Mouse (Mus musculus): ENCODE results near the gene Wdr59. TPM values are rescaled to one million over a fixed set of nuclear protein-coding genes. Genes with fewer than 3 reads are reported as not detected.

Gene Wdr59
- polyA plus RNA-seq (2012; rRNA removed) = 11.5 and 13.3 TPM in 2 replicates
- 6.0 and 6.1 TPM in 2 replicates for polyA plus RNA-seq (2014; fragmentation: Nextera tagmentation; extraction: Ambion mirVana)

DNA sequence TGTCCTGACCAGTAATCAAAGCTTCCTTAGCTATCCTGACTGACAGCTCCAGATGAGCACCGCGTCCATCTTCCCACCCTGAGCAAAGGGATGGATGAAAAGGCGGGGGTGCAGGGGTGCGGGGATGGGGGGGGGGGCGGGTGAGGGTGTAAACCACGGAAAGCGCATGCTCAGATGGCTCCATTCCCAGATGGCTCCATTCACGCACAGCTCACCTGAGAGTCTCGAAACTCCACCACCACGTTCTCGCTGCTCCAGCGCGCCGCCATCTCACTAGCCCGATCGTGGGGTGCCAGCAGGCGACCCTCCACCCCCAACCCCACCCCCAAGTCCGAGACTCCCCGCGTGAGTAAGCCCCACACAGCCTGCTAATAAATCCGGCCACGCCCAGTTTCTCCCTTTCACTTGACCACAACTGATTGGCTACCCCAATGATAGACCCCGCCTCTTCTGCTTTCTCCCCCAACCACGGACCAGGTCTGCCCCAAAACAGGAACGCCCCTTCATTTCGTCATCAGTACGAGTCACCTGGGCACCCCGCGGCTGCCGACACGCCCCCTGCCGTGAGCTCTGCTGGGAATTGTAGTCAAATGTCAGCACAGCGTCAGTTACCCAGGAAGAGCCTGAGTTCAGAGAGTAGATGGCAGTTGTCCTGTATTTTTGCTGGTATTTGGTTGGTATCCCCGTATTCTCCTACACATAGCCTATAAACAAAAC, at the start of gene Wdr59:
TSS of gene Wdr59 (minus strand) at position 380 of the 717 bp plus-strand sequence.
- ATAC-seq (ENCODE audit: low FRiP score, low read depth) (peak; percentile 100), DNase-seq (ENCODE audit: low spot score) (peak; percentile 99)
- Histone ChIP-seq H3K4me2 (replicated peaks; ENCODE audit: low read depth, low read length, severe bottlenecking) (peak within 1 kb of the TSS; percentile 75), H3K27ac (replicated peaks; ENCODE audit: low read depth, low read length) (no peak within 1 kb of the TSS), H3K36me3 (ENCODE audit: control insufficient read depth, insufficient read depth, low read length) (no peaks in the 10 kb centered on the region), H3K9me3 (ENCODE audit: control insufficient read depth, low read length) (no peaks in the 10 kb centered on the region), H3K4me1 (ENCODE audit: control insufficient read depth, insufficient read depth, low read length) (no peaks in the 10 kb centered on the region), H3K27me3 (ENCODE audit: control insufficient read depth, insufficient read depth, low read length) (no peaks in the 10 kb centered on the region), H3K9ac (ENCODE audit: low read depth, low read length, severe bottlenecking) (peak within 1 kb of the TSS; percentile 64), H3K4me3 (replicated peaks; ENCODE audit: low read length) (peak within 1 kb of the TSS; percentile 63)
- TF ChIP-seq POLR2A (IDR thresholded peaks at IDR 0.05; ENCODE audit: borderline replicate concordance, extremely low read depth, insufficient read depth, insufficient read length) = no peak
- WGBS = under 1% methylated on average over 33 of the region's 34 CpGs

DNA sequence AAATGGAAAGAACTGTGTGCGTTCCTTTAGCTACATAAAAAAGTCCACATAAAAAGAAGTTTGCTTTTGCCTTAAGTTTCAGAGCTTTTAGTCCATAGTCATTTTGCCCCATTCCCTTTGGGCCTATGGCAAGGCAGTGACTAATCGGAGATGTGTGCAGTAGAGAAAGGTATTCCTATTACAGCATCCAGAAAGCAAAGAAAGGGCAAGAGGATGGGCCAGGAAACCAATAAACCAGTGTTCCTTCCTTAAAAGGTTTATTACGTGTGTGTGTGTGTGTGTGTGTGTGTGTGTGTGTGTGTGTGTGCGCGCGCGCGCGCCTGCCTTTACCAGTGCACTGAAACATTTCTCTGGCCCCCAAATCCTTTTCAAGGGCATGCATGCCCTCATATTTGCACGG, 49.8 kb upstream of the Wdr59 start:
- no peaks in the 10 kb centered on the region for H3K9me3 ChIP-seq (ENCODE audit: control insufficient read depth, low read length)
- H3K4me3 ChIP-seq (replicated peaks; ENCODE audit: low read length) = no peak overlapping the region
- H3K36me3 ChIP-seq (ENCODE audit: control insufficient read depth, insufficient read depth, low read length) = peaks cover 3% of the 10 kb centered on the region; the same call in 1 of the 2 replicates
- H3K9ac ChIP-seq (ENCODE audit: low read depth, low read length, severe bottlenecking) = no peak overlapping the region
- H3K4me2 ChIP-seq (replicated peaks; ENCODE audit: low read depth, low read length, severe bottlenecking) = no peak overlapping the region
- no peaks in the 10 kb centered on the region for H3K27me3 ChIP-seq (ENCODE audit: control insufficient read depth, insufficient read depth, low read length)
- TF ChIP-seq POLR2A (IDR thresholded peaks at IDR 0.05; ENCODE audit: borderline replicate concordance, extremely low read depth, insufficient read depth, insufficient read length) = no peak
- WGBS = 54% methylated on average over 10 of the region's 10 CpGs
- peaks cover 12% of the 10 kb centered on the region; the same call in 1 of the 2 replicates for H3K4me1 ChIP-seq (ENCODE audit: control insufficient read depth, insufficient read depth, low read length)
- DNase-seq (ENCODE audit: low spot score) = no peak
- H3K27ac ChIP-seq (replicated peaks; ENCODE audit: low read depth, low read length) = 0 out of 2 replicates have a peak overlapping the region, but pooled peaks have one; percentile 33
- no peak for ATAC-seq (ENCODE audit: low FRiP score, low read depth)

DNA sequence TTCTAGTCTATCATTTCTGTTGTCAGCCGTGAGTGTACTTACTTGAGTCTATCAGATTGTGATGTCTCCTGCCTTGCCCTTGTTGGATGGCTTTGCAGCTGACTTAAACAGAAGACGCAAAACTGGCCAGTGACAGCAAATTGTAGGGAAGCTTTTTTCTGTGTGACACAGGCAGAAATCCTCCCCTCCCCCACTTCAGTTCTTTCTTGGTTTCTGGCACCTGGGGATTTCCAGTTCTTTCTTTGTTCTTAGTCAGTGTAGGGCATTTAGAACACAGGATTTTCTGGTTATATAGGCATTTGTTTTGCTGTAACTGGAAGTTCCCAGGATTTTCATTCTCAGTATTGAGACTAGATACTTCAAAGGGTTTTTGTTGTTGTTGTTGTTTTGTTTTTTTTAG, 48.5 kb upstream of the Wdr59 start:
- no peak for ATAC-seq (ENCODE audit: low FRiP score, low read depth)
- WGBS = 86% methylated on average over 2 of the region's 2 CpGs

DNA sequence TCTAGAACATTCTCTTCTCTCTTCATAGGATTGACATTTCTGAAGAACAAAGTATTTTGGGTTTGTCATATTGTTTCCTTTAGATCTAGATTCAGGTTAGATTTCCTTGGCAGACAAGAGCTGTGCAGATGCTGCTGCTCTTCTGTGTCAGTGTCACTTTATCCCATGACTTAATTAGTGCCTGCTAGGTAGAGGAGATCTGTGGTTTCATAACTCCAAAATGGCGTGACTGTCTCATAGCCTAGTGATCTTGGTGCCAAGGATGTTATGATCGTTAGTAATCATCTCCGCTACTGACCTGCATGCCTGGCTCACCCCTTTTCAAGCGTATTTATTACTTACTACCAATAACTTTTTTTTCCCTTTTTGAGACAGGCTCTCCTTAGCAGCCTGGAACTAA, 48.0 kb upstream of the Wdr59 start:
- no peak overlapping the region for H3K4me2 ChIP-seq (replicated peaks; ENCODE audit: low read depth, low read length, severe bottlenecking)
- 78% methylated on average over 4 of the region's 4 CpGs for WGBS
- no peak overlapping the region for H3K9ac ChIP-seq (ENCODE audit: low read depth, low read length, severe bottlenecking)
- H3K9me3 ChIP-seq (ENCODE audit: control insufficient read depth, low read length) = no peaks in the 10 kb centered on the region
- no peaks in the 10 kb centered on the region for H3K36me3 ChIP-seq (ENCODE audit: control insufficient read depth, insufficient read depth, low read length)
- no peak for ATAC-seq (ENCODE audit: low FRiP score, low read depth)
- H3K27ac ChIP-seq (replicated peaks; ENCODE audit: low read depth, low read length) = no peak overlapping the region
- DNase-seq (ENCODE audit: low spot score) = no peak
- H3K4me3 ChIP-seq (replicated peaks; ENCODE audit: low read length) = no peak overlapping the region
- no peaks in the 10 kb centered on the region for H3K27me3 ChIP-seq (ENCODE audit: control insufficient read depth, insufficient read depth, low read length)
- no peak for TF ChIP-seq POLR2A (IDR thresholded peaks at IDR 0.05; ENCODE audit: borderline replicate concordance, extremely low read depth, insufficient read depth, insufficient read length)
- peaks cover 20% of the 10 kb centered on the region; the same call in 1 of the 2 replicates for H3K4me1 ChIP-seq (ENCODE audit: control insufficient read depth, insufficient read depth, low read length)

More for the DNA sequence above, 48.5 kb upstream of the Wdr59 start:
- no peak overlapping the region for H3K9ac ChIP-seq (ENCODE audit: low read depth, low read length, severe bottlenecking)
- H3K27ac ChIP-seq (replicated peaks; ENCODE audit: low read depth, low read length) = no peak overlapping the region
- H3K4me2 ChIP-seq (replicated peaks; ENCODE audit: low read depth, low read length, severe bottlenecking) = no peak overlapping the region
- no peak for DNase-seq (ENCODE audit: low spot score)
- no peak overlapping the region for H3K4me3 ChIP-seq (replicated peaks; ENCODE audit: low read length)
- H3K36me3 ChIP-seq (ENCODE audit: control insufficient read depth, insufficient read depth, low read length) = peaks cover 2% of the 10 kb centered on the region; the same call in 1 of the 2 replicates
- no peaks in the 10 kb centered on the region for H3K9me3 ChIP-seq (ENCODE audit: control insufficient read depth, low read length)
- TF ChIP-seq POLR2A (IDR thresholded peaks at IDR 0.05; ENCODE audit: borderline replicate concordance, extremely low read depth, insufficient read depth, insufficient read length) = no peak
- H3K27me3 ChIP-seq (ENCODE audit: control insufficient read depth, insufficient read depth, low read length) = no peaks in the 10 kb centered on the region
- peaks cover 20% of the 10 kb centered on the region; the same call in 1 of the 2 replicates for H3K4me1 ChIP-seq (ENCODE audit: control insufficient read depth, insufficient read depth, low read length)

DNA sequence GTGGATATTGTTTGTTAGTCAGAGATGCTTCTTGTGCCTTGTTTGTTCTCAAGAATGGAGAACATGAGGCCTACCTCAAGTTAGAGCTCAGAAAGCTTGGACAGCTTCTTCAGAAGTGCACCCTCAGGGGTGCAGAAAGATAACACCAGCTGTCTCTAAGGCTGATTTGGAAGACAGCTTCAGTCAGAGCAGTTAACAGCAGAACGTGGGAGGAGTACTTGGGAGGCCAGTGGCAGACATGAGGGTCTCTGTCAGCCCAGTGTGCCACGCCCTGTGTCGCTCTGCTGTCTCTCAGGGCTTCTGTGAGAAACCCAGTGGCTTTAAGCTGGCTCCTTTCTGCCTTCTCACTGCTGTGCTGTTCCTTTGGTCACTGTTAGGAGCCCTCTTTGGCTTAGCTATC, 46.1 kb upstream of the Wdr59 start:
- no peak for TF ChIP-seq POLR2A (IDR thresholded peaks at IDR 0.05; ENCODE audit: borderline replicate concordance, extremely low read depth, insufficient read depth, insufficient read length)
- no peak for ATAC-seq (ENCODE audit: low FRiP score, low read depth)
- no peaks in the 10 kb centered on the region for H3K36me3 ChIP-seq (ENCODE audit: control insufficient read depth, insufficient read depth, low read length)
- no peaks in the 10 kb centered on the region for H3K27me3 ChIP-seq (ENCODE audit: control insufficient read depth, insufficient read depth, low read length)
- peaks cover 20% of the 10 kb centered on the region; the same call in 1 of the 2 replicates for H3K4me1 ChIP-seq (ENCODE audit: control insufficient read depth, insufficient read depth, low read length)
- H3K4me3 ChIP-seq (replicated peaks; ENCODE audit: low read length) = no peak overlapping the region
- H3K4me2 ChIP-seq (replicated peaks; ENCODE audit: low read depth, low read length, severe bottlenecking) = no peak overlapping the region
- no peak overlapping the region for H3K27ac ChIP-seq (replicated peaks; ENCODE audit: low read depth, low read length)
- 0 out of 2 replicates have a peak overlapping the region, but pooled peaks have one; percentile 16 for H3K9ac ChIP-seq (ENCODE audit: low read depth, low read length, severe bottlenecking)
- DNase-seq (ENCODE audit: low spot score) = no peak
- WGBS = 41% methylated on average over 3 of the region's 3 CpGs
- H3K9me3 ChIP-seq (ENCODE audit: control insufficient read depth, low read length) = no peaks in the 10 kb centered on the region
